Mouse (Mus musculus) c-Kit-negative CD71-positive TER-119-positive erythroid progenitor cells, embryonic 14.5 days (primary cell): ENCODE measurements around the gene Syt9.
A peak's percentile ranks its signal among the peaks of the same experiment; 100 is the strongest.

Experiments used
- DNase-seq: peaks from one replicate; pipeline ENCODE4 v3.0.0-alpha.2; 2013; ENCODE audit warnings: low read depth, low spot score

Syt9 gene

DNA sequence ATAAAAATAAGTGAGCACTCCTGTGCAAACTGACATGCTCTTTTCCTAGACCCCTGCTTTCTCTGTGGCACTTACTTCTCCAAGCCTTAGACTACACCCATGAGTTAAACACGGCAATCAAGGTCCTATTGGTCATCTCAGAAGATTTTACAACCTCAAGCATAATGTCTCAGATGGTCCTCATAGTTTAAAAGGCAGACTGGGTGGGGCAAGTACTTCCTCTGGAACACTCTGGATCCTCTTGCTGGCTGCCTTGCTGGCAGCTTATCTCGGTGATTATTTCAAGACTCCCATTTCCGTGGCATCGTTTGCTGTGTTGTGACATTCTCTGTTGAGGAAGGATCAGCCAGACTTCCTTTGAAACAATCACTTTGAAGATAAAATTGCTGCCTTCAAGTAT is 169.5 kb downstream of the Syt9 start:
- no peak for DNase-seq

- no peak for DNase-seq
Observed at GRCm38 (mm10) chr7:107545011-107545410, 174.5 kb downstream of the Syt9 start.

- DNase-seq: no peak
Observed at GRCm38 (mm10) chr7:107547872-107548271, 177.3 kb downstream of the Syt9 start.

DNA sequence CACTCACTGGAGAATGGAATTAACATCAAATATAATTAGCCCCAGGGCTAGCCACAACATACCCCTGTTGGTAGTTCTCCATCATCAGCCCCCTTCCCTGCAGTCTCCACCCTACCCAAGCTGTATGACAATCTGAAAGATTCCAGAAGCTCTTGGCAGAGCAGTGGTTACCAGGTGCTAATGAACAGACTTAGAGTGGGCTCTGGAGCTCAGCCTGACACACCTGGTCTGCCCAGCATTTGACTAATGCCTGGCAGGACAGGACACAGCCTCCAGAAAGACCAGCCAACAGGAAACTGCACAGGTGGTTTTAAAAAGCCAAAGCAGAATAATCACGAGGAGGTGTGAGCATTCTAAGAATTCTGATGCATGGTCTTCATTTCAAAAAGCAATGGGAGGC is 182.9 kb downstream of the Syt9 start:
- DNase-seq: no peak

DNA sequence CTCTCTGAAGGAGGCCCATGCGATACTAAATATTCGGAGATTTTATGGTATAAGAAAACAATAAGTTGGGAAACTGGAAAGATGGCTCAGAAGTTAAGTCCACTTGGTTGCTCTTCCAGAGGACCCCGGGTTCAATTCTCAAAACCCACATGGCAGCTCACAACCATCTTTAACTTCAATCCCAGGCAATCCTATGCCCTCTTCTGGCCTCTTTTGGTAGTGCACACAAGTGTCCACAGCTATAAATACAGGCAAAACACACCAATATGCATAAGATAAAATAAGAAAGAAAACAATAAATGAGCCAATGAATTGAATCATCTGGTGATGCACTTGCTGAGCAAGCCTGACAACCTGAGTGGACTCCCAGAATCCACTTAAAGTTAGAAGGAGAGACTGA is 185.4 kb downstream of the Syt9 start:
- no peak for DNase-seq

- DNase-seq: no peak
Observed at GRCm38 (mm10) chr7:107560675-107561074, 190.1 kb downstream of the Syt9 start.

DNA sequence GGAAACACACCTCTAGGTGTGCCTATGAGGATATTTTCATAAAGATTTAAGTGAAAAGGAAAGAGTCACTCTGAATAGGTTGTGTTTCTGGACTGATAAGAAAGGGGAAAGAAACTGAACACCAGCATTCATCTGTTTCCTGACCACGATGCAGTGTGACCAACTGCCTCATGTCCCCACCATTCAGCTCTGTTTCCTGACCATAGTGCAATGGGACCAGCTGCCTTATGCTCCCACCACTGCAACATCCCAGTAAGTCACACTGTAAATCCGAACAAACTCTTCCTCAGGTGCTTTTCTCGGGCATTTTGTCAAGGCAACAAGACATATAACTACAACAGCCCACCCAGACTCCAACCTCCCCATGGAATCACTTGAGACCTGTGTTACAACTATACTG is 191.1 kb downstream of the Syt9 start:
- DNase-seq: no peak

GRCm38 (mm10) chr7:107563727-107564126 is 193.2 kb downstream of the Syt9 start:
- no peak for DNase-seq

- no peak for DNase-seq
Observed at GRCm38 (mm10) chr7:107567261-107567671, 196.7 kb downstream of the Syt9 start, which contains the start of gene Olfml1. Olfml1 (plus strand) TSS chr7:107567446.

DNA sequence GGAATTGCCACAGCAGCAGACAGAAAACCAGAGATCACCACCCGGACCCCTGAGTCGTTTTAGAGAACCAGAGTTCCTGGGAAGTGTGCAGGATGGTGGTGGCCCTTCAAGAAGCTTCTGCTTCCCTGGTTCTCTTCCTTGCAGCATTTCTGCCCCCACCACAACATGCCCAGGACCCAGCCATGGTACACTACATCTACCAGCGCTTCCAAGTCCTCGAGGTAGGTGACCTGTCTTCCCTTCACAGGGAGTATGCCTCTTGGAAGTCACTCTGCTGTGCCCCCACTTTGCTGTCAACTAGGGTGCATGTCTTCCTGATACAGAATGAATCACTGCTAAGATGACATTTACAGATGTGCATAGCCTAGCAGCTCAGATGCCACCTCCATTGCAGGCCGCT is 197.1 kb downstream of the Syt9 start:
- no peak for DNase-seq

DNA sequence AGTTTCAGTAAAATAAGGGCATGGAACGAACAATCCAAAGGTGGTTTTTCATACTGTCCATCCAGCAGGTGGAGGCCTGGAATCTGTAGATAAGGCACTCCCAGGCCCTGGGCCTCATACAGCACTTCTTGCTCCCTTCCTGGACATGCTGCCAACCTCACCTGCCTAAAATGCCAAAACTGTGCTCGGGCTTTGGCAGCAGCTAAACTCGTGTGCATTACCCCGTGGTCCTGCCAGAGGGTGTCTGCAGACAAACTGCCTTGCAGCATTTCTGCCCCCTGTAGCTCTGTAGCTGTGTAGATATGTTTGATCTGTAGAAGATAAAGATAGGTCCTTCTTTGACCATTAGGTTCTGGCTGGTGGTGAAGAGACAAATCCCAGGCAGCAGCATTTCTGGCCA is 198.4 kb downstream of the Syt9 start:
- DNase-seq: no peak

- DNase-seq: no peak
Observed at GRCm38 (mm10) chr7:107573856-107574255, 203.3 kb downstream of the Syt9 start.

GRCm38 (mm10) chr7:107574276-107574675 is 203.7 kb downstream of the Syt9 start:
- no peak for DNase-seq

DNA sequence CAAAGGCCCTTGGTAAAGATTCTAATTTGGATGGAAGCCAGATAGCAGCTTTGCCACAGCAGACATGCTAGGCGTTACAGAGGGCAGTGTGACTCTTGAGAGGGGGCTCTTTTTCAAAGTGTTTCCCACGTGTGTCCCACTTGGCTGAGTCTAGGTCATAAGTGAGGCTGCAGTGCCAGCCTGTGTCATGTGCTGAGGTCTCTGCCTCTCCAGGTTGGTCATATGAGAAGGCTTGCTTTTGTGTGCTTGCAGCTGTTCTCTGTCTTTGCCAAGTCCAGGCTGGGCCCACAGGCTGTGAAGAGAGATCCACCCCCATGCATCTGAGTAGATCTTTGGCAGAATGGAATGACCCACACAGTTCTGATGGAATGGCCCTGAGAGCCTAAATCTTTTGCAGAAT is 222.1 kb downstream of the Syt9 start:
- DNase-seq: no peak

- DNase-seq: no peak
Observed at GRCm38 (mm10) chr7:107593904-107594303, 223.4 kb downstream of the Syt9 start.

DNA sequence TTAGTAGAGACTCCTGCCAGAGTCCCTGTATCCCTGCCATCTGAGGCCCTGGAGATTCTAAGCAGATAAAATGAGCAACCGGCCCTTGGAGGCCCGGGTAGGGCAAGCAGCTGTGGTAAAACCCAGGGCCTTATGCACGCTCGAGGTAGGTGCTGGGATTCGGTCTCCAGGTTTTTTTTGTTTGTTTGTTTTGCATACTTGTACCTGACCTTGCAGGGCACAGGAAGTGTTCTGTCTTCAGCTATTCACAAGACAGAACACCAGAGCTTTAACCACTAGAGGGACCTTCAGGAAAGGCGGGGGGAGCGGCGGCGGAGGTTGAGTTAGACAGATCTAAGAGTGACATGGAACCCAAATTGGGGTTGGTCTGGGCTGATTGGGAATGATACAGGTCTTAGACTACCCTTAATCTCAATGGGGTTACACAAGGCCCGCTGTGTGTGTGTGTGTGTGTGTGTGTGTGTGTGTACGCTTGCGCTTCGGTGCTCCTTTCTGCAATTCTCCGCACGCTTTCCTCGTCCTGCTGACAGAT is 223.9 kb downstream of the Syt9 start:
- no peak for DNase-seq

GRCm38 (mm10) chr7:107594857-107595402 is 224.4 kb downstream of the Syt9 start, which contains the start of gene Ppfibp2:
Ppfibp2 (plus strand) TSS chr7:107595207.
- DNase-seq: peak; percentile 41

- DNase-seq: no peak
Observed at GRCm38 (mm10) chr7:107595426-107595825, 224.9 kb downstream of the Syt9 start.

GRCm38 (mm10) chr7:107596753-107597152 is 226.2 kb downstream of the Syt9 start:
- no peak for DNase-seq

- DNase-seq: no peak
Observed at GRCm38 (mm10) chr7:107597956-107598355, 227.4 kb downstream of the Syt9 start.
